Mouse (Mus musculus): ENCODE measurements around the gene Mylk.

Mylk gene

DNA sequence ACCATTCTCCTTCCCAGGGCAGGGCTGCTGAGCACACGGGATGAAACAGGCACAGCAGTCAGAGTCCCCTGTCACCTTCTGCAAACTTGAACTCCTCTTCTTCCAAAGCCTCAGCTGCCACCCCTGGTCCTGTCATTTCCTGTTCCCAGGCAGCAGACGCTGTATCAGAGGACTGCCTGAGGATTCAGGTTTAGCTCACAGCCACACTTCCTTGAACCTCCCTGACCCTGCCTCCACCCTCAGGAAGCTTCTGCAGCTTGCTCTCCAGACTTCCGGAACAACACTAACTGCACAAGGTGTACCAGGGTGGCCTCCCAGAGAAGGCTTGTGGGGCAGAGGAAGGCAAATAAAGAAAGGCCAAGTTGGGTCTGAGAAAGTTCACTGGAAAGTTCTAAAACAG, 102.6 kb downstream of the Mylk start:
- DNase-seq (ENCODE audit: low read depth, low spot score), result no peak

DNA sequence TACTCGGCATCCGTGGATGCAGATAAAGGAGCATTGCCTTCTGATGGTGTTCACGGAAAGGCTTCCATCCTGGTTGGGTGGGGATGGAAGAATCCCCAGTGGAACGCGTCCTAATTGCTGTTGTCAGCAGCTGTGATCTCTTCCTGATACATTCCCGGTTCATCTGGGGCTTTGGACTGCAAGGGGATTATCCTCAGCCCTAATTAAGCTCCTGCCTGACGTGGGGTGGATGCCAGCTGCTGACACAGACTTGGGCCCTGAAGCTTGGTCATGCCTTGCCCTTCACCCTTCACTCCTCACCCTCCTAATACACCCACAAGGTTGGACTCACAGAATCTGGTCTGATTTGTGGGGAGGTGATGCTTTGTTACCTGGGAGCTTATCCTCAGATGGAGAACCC, 109.1 kb downstream of the Mylk start:
- DNase-seq (ENCODE audit: low read depth, low spot score), result no peak

DNA sequence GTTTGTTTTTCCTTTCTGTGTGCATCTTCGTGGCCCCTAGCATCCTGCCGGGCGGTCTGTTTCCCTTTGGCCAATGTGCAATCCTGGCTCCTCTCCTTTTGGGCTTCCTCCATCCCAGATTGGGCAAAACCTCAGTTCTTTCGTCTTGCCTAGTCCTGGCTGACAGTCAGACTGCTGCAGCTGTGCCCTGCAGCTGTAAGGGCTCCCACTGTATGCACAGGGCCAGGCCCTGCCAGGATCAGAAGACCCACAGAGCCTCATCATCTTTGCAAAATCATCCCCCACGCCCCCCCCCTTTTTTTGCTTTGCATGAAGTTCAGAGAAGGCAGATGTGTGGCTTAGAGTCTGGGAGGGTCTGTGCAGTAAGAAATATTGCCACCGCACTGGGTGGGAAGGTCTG, 110.1 kb downstream of the Mylk start:
- DNase-seq (ENCODE audit: low read depth, low spot score), result peak; percentile 16

DNA sequence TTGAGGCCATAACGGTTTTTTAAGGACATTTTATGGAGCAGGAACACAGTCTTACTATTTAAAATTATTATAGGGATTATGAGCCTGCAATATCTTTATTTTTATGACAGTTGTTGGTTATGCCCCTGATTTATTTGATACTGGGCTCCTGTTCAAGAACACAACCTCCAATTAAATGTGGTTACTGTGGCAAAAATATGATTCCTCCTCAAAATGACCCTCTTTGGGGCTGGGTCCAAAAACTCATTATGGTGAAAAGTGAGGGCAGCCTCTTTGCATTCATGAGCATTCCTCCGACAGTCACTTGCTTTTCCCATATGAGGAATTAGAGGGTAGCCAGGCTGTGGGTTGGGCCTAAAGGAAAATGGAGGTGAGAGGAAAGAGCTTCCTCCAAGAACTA, 110.7 kb downstream of the Mylk start:
- DNase-seq (ENCODE audit: low read depth, low spot score), result no peak

DNA sequence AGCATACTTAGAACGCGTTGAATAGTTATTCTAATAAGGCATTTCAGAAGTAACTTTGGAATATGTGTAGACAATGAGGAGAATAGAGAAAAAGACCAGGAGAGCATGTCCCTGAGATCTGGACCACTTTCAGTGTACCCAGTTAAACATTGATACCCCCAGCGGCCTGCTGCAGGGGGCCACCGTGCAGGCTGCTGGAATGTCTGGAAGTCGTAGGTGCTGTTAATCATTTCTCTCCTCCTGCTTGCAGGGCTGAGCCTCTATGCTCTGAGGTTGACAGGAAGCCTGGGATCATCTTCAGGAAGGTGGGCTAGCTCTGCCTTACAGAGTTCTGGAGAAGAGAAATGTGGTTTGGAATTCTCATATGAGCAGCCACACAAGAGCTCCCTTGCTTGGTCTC, 112.6 kb downstream of the Mylk start:
- no peak for DNase-seq (ENCODE audit: low read depth, low spot score)

DNA sequence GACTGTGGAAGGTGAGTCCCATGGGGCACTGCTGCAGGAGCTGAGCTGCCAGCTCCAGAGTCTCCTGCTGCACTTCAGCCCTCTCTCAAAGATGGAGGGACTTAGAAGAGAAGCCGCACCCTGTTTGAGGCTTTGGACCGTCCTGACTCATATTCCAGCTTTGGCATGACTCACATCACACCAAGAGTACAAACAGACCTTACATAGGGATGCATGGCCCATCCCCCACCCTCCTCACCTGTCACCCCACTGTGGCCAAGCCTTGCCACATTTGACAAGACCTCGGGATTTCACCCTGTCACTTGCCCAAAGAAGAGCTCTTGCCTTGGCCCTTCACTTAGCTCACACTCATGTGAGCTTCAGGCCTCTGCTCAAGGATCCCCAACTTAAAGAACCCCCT, 115.8 kb downstream of the Mylk start:
- DNase-seq (ENCODE audit: low read depth, low spot score), result no peak

DNA sequence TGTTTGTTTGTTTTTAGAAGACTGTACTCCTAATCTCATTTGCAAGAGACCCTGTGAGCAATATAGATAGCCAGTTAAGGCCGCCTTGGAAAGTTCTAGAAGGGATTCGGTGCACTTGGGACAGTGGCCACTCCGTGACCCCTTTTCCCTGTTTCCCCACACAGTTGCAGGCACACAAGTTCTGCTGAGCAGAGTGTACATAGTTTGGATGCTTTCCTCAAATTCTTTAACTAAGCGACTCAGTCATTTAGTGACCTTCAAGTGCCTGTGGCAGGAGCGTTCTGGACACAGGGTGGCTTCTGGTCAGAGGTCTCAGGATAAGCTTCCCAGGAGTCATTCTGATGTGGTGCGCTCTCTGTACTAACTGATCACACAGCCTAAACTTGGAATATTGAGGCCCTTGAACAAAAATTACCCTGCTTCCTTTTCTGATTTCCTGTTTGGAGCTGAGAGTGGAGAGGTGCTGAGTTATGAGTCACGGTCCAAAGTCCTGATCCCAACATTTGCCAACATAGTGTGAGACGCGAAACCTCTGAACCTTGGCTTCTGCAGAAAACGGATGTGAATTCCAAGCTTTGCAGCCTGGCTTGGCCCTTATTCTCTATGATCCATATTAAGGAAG, 116.8 kb downstream of the Mylk start:
- DNase-seq (ENCODE audit: low read depth, low spot score), result no peak

DNA sequence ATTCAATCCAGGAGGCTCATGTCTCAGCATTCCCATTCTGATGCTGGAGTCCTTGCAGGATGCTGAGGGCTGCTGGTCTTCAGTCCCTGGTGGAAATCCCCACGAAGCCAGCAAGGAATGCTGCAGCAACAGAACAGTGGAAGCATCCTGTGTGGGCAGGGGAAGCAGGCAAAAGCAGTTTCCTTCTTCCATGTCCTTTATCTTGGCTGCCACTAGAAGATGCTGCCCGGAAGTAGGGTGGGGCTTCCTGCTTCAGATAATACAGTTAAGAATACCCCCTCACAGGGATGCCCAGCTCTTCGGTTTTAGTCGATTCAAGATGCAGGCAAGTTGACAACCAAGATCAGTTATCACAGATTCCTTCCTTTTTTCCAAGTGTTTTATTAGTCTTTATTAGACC, 120.4 kb downstream of the Mylk start:
- no peak for DNase-seq (ENCODE audit: low read depth, low spot score)

DNA sequence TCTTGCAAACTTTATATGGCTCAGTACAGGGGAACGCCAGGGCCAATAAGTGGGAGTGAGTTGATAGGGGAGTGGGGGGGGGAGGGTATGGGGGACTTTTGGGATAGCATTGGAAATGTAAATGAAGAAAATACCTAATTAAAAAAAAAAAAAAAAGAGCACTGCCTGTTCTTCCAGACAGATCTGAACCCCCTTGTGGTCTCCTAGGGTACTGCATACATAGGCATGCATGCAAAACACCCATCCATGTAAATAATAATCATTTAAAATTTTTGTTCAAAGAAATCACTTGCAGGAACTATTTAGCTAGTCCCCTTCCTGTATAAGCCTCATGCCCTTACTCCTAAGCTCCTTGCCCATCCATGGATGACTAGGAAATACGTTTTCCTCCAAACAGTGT, 122.2 kb downstream of the Mylk start:
- DNase-seq (ENCODE audit: low read depth, low spot score), result no peak

DNA sequence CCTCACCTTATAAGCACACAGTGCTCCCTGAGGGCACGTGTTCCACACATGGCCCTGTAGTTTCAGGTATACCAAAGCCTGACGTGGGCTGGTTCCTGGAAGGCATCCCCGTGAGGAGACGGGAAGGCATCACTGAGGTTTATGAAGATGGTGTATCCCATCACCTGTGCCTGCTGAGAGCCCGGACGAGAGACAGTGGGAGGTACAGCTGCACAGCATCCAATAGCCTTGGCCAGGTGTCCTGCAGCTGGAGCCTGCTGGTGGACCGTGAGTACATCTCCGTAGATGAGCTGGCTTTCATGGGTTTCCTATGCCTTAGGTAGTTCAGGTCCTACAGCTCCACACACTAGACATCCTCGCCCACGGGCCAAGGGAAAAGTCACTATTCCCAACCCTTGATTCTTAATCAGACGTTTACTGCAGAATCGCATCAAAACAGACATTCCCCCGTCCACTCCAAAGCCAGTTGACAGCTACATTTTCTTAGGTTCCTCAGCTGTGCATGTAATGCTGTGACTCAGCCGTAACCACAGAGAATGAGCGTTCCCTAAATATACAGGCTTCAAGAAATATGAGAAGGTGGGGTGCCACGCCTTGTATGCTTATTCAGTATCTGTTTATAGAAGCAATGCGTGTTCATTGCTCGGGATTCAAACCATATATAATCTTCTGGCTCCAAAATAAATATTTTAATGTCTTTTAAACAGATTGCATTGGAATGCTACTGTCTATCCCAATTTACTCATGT, 135.2 kb downstream of the Mylk start:
- peak; percentile 46 for DNase-seq (ENCODE audit: low read depth, low spot score)

DNA sequence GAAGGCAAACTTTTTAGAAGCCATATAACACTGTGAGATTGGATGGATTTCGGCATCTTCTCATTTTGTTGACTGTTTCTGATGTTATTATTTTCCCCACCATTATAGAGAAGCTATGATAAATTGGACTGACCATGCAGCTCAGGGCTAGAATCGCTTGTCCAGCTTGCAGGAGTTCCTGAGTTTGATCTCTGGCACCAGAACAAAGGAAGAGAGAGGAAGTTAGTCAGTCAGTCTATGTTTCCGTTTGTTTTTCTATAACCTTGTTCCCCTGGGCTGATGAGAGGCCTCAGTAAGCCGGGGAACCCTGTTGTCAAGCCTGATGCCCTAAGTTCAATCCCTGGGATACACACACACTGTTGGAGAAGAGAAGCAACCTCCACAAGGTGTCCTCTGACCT, 135.8 kb downstream of the Mylk start:
- DNase-seq (ENCODE audit: low read depth, low spot score), result no peak

DNA sequence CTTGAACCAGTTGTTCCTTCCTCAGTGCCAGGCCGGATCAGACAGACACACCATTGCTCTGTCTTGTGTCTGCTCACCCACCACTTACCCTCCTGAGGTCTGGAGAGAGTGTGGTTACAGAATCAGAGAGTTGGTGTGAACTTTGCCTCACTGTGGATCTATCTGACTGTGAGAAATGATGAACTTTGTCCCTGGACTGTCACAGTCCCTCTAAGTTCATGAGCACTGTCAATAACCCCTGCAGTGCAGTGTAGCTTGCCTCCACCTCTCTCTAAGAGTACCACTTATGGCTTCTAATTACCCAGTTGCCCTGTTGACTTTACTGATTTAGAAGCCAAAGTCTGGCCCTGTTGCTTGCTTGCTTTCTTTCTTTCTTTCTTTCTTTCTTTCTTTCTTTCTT, 142.0 kb downstream of the Mylk start:
- no peak for DNase-seq (ENCODE audit: low read depth, low spot score)

DNA sequence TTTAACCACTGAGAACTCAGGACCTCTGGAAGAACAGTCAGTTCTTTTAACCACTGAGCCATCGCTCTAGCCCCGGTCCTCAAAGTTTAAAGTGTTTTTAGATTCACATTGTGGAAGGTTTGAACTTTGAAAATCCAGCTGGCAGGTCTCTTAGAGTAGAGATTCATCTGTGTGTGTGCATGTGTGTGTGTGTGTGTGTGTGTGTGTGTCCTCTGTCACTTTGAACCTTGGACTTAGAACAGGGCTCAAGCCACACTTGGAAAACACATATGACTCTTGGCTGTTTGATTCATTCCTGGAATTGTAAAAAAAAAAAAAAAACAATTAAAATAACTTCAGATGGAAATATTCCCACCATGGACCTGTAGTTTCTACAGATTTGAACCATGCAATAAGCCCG, 149.0 kb downstream of the Mylk start:
- no peak for DNase-seq (ENCODE audit: low read depth, low spot score)

DNA sequence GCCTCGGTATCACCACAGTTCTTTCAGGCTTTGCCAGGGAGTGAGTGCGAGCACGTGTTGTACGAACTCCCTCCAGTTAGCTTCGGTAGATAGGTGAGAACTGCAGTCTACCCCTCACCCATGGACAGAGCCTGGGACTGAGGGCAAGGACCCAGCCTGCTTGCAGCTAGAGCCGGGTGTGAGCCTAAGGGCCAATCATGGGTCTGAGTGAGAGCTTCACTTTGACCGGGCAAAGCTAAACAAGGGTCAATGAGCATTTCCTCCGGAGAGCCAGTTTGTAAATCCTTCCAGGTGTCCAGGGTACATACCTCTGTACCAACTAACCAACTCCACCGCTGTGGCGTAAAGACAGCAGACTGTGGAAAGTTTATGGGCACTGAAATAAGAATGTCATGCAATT, 150.9 kb downstream of the Mylk start:
- DNase-seq (ENCODE audit: low read depth, low spot score), result no peak

DNA sequence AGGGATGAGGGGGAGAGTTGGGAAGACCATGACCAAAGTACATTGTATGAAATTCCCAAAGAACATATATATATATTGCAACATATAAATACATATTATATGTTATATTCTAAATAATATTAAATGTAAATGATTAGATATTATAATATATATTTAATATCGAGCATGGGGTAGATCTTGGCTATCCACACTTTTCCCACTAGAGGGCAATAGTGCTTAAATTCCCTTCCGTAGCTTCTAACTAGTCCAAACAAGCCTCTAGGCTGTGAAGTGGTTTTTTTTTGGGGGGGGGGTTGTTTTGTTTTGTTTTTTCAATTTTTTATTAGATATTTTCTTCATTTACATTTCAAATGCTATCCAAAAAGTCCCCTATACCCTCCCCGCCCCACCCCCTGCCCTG, 152.0 kb downstream of the Mylk start:
- peak; percentile 25 for DNase-seq (ENCODE audit: low read depth, low spot score)

DNA sequence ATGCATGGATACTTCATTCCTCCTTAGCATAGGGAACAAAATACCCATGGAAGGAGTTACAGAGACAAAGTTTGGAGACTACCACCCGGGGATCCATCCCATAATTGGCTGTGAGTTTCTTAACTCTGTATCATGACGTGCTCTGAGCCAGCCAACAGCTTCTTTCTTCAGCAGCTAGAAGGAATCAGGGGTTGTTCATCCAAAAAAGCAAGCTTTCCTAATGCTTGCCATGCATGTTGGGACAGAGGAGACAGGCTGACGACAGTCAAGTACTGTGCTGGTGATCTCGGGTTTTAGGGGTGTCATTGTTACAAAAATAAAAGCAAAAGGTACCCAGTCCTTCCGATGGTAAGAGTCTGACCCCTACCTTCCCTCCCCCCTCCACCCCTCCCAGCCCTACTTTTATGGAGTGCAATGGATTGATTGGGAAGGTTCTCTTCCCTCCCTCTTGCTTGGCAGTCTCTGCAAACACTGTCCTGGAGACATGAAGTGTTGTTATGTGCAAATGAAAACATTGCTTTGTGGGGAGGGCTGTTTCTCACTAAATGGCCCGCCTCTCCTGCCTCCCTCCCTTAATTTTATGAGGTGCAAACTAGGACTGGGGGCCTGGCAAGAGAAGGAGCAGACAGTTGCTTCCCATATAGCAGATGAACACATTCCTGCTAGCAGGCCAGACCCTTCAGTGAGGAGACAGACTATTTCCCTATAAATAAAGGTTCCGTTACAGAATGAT, 153.2 kb downstream of the Mylk start:
- DNase-seq (ENCODE audit: low read depth, low spot score), result no peak

DNA sequence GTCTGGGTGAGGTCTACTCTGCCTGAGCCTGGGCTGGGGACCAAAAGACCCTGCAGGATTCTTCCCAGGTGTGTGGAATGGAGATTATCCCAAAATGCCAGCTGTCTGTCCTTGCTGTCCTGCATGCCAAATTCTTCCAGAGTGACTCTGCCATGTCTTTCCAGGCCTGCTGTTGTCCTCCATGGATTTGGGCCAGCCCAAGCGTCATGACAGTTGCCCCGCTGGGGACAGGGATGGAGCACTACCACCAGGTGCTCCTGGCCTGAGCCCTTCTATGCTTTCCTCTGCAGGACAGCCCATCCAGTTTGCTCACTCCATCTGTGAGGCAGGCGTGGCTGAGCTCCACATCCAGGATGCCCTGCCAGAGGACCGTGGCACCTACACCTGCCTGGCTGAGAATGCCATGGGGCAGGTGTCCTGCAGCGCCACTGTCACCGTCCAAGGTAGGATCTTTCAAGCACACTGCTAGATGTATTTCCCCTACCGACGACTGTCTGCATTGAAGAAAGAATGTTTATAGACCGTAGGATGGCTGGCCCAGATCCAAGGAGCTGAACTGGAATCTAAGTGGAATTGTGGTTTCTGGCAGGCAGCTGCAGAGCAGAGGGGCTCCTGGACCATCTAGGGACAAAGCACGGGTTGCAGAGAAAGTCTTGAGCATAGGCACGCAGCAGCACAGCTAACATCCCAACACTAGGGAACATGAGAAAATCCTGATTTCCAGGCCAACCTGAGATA, 154.2 kb downstream of the Mylk start:
- DNase-seq (ENCODE audit: low read depth, low spot score), result no peak

DNA sequence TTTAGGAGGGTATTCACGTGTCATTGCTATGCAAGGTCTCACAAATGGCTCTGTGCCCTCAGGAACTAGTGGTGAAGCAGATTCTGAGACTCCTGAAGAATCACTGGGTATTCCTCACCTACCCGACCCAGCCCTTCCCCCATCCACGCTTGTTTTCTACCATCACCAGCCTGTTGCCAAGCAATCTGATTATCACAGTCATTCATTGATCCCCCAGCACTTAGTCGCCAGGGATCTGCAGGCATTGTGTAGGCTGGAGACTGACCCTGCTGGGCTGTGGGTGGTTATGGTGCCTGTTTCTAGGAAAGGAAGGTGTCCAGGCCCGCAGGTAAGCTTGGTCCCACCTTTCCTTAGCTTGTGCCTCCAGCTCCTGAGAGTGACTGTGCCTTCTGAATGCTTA, 155.0 kb downstream of the Mylk start:
- no peak for DNase-seq (ENCODE audit: low read depth, low spot score)

DNA sequence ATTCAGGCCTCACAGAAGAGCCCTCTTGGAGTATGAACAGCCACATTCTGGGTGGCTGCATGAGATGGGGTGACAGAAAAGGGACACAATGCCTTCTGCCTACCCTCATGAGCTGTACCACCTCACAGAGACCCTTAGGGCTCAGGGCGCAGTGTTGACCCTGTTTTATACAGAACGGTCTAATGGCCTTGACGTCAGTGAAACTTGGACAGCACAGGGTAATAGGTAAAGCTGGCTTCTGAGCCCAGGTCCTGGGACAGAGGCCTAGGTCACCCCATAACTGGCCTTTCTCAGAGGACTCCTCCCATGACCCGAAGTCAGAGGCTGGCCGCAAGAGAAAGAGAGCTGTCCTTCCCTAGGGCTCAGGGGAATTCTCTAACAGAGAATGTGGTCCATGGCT, 155.5 kb downstream of the Mylk start:
- no peak for DNase-seq (ENCODE audit: low read depth, low spot score)

DNA sequence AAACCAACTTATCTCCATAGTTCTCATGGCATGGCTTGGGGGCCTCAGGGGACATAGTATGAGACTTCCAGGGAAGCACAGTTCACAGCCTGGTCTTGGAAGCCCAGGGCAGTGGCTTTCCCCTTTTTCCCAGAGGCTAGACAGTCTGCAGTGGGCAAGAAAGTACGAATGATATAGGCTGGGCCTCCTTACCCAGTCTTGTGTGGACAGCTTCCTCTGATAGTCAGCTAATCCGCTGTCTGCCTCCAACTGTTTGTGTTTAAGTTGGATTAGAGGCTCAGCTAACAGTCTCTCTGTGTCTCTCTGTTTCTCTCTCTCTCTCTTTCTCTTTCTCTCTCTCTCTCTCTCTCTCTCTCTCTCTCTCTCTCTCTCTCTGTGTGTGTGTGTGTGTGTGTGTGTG, 156.0 kb downstream of the Mylk start:
- no peak for DNase-seq (ENCODE audit: low read depth, low spot score)

DNA sequence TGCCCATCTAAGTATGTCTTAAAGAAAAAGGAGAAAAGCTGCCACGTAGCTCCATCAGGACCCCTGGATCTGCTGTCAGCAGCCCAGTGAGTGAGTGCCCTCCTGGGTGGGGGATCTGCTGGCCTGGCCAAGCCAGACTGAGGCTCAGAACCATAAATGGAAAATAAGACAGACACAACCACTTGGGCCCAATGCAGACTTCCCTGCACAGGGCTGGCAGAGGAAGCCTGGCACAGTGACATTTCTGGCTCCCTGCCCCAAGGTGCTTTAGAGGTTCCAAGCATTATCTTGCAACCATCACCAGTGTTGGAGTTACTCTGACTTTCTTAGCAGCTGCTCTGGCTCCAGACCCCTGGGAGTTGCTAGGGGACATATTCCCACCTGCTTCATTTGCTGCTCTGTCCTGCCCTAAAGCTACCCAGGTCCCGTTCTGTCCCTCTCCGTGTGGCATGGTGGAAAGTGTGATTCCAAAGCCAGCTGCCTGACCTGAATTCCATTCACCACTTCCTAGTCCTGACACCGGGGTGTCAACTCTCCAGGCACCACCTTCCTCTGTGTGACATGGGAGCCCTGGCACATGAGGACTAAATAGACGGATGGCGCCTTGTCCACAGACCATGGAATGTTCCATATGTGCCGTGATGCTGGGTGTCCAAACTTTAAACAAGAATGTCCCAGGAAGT, 156.7 kb downstream of the Mylk start:
- no peak for DNase-seq (ENCODE audit: low read depth, low spot score)

DNA sequence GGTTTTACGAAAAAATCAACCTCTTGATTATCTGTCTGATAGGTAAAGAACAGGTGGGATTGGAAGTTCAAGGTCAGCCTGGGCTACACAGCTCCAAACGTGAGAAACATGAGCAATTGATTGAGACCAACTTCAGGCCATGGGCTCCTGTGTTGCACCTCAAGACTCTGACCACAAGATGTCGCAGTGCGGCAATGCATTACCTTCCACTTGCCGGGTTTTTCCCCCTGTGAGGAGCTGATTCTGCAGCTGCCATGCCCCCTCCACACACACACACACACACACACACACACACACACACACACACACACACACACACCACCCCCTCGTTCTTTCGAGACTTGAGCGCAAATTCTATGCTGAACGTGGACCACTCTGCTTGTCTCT, 157.3 kb downstream of the Mylk start:
- peak; percentile 83 for DNase-seq (ENCODE audit: low read depth, low spot score)

All from brain, adult 2 months (tissue).